ENCODE assay signal across 8 mouse cellular contexts in genomic region chr11:70870407-70870806, GRCm38 (mm10). TPM values are rescaled to one million over a fixed set of nuclear protein-coding genes. Genes with fewer than 3 reads are reported as not detected.
DNase-seq lines count a peak whose midpoint lies in the region; ATAC-seq and TF ChIP-seq lines count a peak whose summit lies in the region.

No protein-coding gene starts in this region.

- H3K4me1 ChIP-seq in midbrain, postnatal 0 days (ENCODE audit: insufficient read depth, low read length), result no peaks in the 10 kb centered on the region; the same call in 1 of the 2 replicates
- no peaks in the 10 kb centered on the region for H3K4me1 ChIP-seq in midbrain, embryonic 10.5 days

- no peak overlapping the region for H3K9ac ChIP-seq in midbrain, postnatal 0 days (replicated peaks; ENCODE audit: low read length, poor library complexity, severe bottlenecking)

- H3K36me3 ChIP-seq in midbrain, postnatal 0 days (ENCODE audit: insufficient read depth, low read length), result no peaks in the 10 kb centered on the region
- H3K36me3 ChIP-seq in midbrain, embryonic 10.5 days, result no peaks in the 10 kb centered on the region

- ATAC-seq in midbrain, postnatal 0 days (ENCODE audit: low FRiP score), result no peak
- ATAC-seq in megakaryocyte-erythroid progenitor cell, adult 5-6 weeks (replicated peaks; ENCODE audit: low FRiP score, low TSS enrichment, poor library complexity, severe bottlenecking), result no peak

- no peak overlapping the region for H3K4me2 ChIP-seq in midbrain, postnatal 0 days (ENCODE audit: low read depth, low read length, poor library complexity, severe bottlenecking)

- no peak overlapping the region for H3K27ac ChIP-seq in midbrain, postnatal 0 days (ENCODE audit: low read depth, low read length)
- no peak overlapping the region for H3K27ac ChIP-seq in midbrain, embryonic 10.5 days (replicated peaks)

- TF ChIP-seq CTCF in midbrain, postnatal 0 days (IDR thresholded peaks at IDR 0.05), result no peak

- no peaks in the 10 kb centered on the region for H3K27me3 ChIP-seq in midbrain, postnatal 0 days (ENCODE audit: insufficient read depth, low read length)
- no peaks in the 10 kb centered on the region for H3K27me3 ChIP-seq in midbrain, embryonic 10.5 days (ENCODE audit: low read depth, poor library complexity, severe bottlenecking)

- DNase-seq in midbrain, postnatal 0 days (ENCODE audit: low spot score), result peak; percentile 75
- no peak for DNase-seq in midbrain, embryonic 10.5 days (ENCODE audit: low spot score)
- DNase-seq in cerebellum, postnatal 36 days, result peak; percentile 68 to 73
- peak; percentile 50 for DNase-seq in heart, postnatal 25 days (ENCODE audit: low spot score)
- DNase-seq in left cerebral cortex, postnatal 10 days (ENCODE audit: extremely low spot score in 1 of 2, low spot score in 2 of 2), result peak; percentile 43 to 54
- peak; percentile 39 for DNase-seq in right cerebral cortex, postnatal 4 days
- DNase-seq in embryo, embryonic 11 days, result no peak

- H3K9me3 ChIP-seq in midbrain, postnatal 0 days (ENCODE audit: low read length), result no peaks in the 10 kb centered on the region
- no peaks in the 10 kb centered on the region for H3K9me3 ChIP-seq in midbrain, embryonic 10.5 days (replicated peaks)

- intact Hi-C loops in heart, postnatal 25 days (cut with DNase I), result no loop called here
- intact Hi-C loops in left cerebral cortex, postnatal 10 days (cut with DNase I), result no loop called here

- WGBS in midbrain, postnatal 0 days, result 100% methylated on average over 1 of the region's 1 CpGs
- WGBS in midbrain, embryonic 10.5 days, result 89% methylated on average over 1 of the region's 1 CpGs

- H3K4me3 ChIP-seq in midbrain, postnatal 0 days (ENCODE audit: low read depth, low read length), result no peak overlapping the region
- H3K4me3 ChIP-seq in midbrain, embryonic 10.5 days, result no peak overlapping the region

RNA-seq across cellular contexts. Expression of gene Rabep1, which starts 25.8 kb away (rescaled TPM):
- 66.4 and 98.4 TPM in 2 replicates for total RNA-seq in midbrain, postnatal 0 days (2014; rRNA removed)
- polyA plus RNA-seq in midbrain, postnatal 0 days (2015; fragmentation: Nextera tagmentation; extraction: Ambion mirVana), result 102 and 116 TPM in 2 replicates
- 38.2 and 39.2 TPM in 2 replicates for polyA plus RNA-seq in midbrain, embryonic 10.5 days (2016; fragmentation: Nextera tagmentation; extraction: Ambion mirVana)
- total RNA-seq in heart, postnatal 25 days (2021), result 10 to 100 TPM; 35.8 to 36.8 TPM
- 100 to 1,000 TPM; 113 to 115 TPM for total RNA-seq in left cerebral cortex, postnatal 10 days (2021)
- 27.3 and 29.6 TPM in 2 replicates for total RNA-seq in megakaryocyte-erythroid progenitor cell, adult 5-6 weeks (2014; fragmentation: Nextera tagmentation)
- 72.8 and 75.8 TPM in 2 replicates for total RNA-seq in megakaryocyte-erythroid progenitor cell, adult 5-6 weeks (2017)

RNA-seq across cellular contexts. Expression of gene Scimp, which starts 58.0 kb away (rescaled TPM):
- not detected in 2 replicates for total RNA-seq in midbrain, postnatal 0 days (2014; rRNA removed)
- not detected in 2 replicates for polyA plus RNA-seq in midbrain, postnatal 0 days (2015; fragmentation: Nextera tagmentation; extraction: Ambion mirVana)
- polyA plus RNA-seq in midbrain, embryonic 10.5 days (2016; fragmentation: Nextera tagmentation; extraction: Ambion mirVana), result not detected in 2 replicates
- under 1 TPM; 0.55 to 0.64 TPM for total RNA-seq in heart, postnatal 25 days (2021)
- total RNA-seq in left cerebral cortex, postnatal 10 days (2021), result not detected
- total RNA-seq in megakaryocyte-erythroid progenitor cell, adult 5-6 weeks (2014; fragmentation: Nextera tagmentation), result not detected in 2 replicates
- 0.99 TPM in 1 of 2 replicates, not detected in the other for total RNA-seq in megakaryocyte-erythroid progenitor cell, adult 5-6 weeks (2017)

Comparison
In these comparisons a context has a peak if more than half of its experiments do, and no peak if none do; other contexts are left out.
1. DNase-seq: peak in midbrain, postnatal 0 days (single experiment), cerebellum, postnatal 36 days (2 of 2), heart, postnatal 25 days (single experiment), left cerebral cortex, postnatal 10 days (2 of 2) and right cerebral cortex, postnatal 4 days (single experiment); none in midbrain, embryonic 10.5 days (single experiment) and embryo, embryonic 11 days (single experiment).